Mouse (Mus musculus): ENCODE results near the gene Olfr971.
"Not testable (repeated sequence)": the region's sequence is repeated elsewhere in the genome, so short reads cannot be mapped to it uniquely, and the experiment has no call there.

Olfr971 gene

DNA sequence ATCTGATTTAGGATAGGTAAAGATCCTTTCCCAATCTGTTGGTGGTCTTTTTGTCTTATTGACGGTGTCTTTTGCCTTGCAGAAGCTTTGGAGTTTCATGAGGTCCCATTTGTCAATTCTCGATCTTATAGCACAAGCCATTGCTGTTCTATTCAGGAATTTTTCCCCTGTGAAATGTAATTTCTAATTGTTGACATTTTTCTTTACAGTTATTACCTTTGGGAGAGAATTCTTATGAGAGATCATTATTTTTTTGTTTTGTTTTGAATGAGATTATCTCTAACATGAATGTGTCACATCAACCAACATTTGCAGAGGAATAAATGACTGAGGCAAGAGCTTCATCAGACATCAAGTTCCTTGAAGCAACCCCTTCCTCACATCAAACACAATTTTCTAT is at the start of gene Olfr971:
Olfr971 (plus strand) TSS at position 301 of the 400 bp plus-strand sequence.
- in situ Hi-C loops (cut with MboI; ENCODE audit: low sequenced_read_pairs) = not testable (repeated sequence)

DNA sequence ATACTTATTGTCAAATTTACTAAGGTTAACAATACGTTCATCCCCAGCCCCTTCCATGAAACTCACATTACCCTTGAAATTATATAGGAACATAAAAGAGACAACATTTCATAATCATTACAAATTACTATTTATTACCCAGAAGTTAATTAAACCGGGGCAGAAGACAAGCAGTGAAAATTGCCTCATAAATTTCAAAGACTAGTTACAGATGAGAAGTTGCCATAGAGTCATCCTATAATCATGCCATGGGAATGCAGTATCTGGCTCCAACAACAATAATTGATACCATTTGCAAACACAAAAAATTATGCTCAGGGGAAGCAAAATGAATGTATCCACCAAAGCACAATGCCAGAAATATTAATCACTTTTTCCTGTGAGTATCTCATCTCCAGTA is 46.1 kb upstream of the Olfr971 start, which contains the start of gene Olfr969:
Olfr969 (plus strand) TSS at position 388 of the 400 bp plus-strand sequence.
- in situ Hi-C loops (cut with MboI; ENCODE audit: low sequenced_read_pairs) = no loop called here

DNA sequence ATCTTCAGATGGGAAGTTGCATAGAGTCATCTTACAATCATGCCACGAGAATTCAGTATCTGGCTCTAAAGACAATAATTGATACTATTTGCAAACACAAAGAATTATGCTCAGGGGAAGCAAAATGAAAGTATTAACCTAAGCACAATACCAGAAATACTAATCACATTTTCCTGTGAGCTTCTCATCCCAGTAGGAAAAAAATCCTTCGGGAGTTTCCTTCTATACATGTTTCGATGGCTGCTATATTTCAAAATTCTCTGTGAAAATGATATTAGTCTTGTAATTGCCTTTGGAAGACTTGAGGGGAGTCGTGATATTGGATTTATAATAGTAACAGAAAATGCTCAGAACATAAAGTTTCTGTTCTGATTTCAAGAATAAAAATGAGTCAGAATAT is 28.1 kb upstream of the Olfr971 start, which contains the start of gene Olfr970:
Olfr970 (plus strand) TSS at position 301 of the 400 bp plus-strand sequence.
- in situ Hi-C loops (cut with MboI; ENCODE audit: low sequenced_read_pairs) = no loop called here

DNA sequence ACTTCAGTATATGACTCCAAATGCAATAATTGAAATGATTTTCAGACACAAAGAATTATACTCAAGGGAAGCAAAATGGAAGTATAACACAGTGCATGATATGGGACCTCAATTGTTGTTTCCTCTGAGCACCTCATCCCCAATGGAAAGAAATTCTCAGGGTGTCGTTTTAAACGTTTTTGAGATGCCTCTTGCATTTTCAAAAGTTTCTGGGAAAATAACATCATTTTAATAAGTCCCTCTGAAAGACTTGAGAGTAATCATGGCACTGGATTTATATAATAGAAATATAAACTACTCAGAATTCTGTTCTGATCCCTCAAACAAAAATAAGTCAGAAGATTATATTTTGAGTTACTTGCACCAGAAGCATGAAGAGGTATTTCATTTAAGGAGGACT is 29.4 kb downstream of the Olfr971 start, which contains the start of gene Olfr972:
Olfr972 (plus strand) TSS at position 301 of the 400 bp plus-strand sequence.
- in situ Hi-C loops (cut with MboI; ENCODE audit: low sequenced_read_pairs) = no loop called here

DNA sequence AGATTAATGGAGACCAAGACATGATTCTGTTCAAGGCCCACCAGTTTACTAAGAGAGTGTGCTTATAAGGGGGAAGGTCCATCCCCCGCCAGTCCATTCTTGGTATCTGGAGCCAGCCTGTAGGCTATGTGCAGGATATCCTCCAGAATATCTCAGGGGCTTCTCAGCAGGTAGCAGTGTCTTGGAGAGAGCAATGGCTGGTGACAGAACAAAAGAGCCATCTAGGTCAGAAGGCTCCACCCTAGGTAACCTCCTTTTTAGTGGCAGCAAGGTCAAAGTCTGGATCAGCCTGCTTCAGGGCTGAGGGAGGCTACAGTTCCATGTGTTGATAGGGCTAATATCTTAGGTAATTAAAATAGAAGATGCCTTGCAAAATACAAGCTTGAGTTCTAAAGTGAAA is 35.3 kb downstream of the Olfr971 start:
- in situ Hi-C loops (cut with MboI; ENCODE audit: low sequenced_read_pairs) = not testable (repeated sequence)

DNA sequence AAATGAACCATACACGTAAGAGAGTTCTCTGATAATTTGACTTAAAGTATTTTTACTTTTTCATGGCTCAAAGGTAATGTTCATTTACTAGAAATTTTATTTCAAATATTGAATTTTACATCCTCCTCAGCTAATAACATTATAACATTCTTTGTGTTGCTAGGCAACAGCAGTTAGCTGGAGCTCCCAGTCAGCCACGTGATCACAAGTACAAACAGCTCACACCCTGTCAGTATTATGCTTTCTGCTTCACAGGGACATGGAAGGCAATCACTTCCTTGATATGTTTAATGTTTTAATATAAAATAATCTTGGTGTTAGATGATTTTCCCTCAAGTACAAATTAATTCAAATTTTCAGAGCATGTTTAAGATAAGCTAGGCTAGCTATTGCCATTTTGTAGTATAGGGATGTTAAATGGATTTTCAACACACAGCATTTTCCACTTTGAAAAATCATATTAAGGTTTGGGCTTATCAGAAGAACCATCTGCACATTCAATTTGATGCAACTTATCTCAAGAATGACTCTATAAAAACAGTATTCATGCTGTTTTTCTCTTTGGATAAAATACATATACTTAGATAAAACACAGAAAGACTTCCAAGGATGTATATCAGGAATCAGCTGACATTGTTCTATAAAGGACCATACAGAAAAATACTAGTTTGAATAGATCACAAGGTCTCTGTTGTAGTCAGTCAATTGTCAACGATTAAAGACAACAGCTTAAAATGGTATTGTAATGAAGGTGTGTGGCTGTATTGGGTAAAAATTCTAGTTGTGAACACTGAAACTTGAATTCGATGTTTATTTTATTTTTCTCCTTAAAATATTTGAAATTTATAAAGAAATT is 41.1 kb downstream of the Olfr971 start:
- in situ Hi-C loops (cut with MboI; ENCODE audit: low sequenced_read_pairs) = not testable (repeated sequence)

Measured in CH12F3 (cell line).